Mouse (Mus musculus) heart, adult 9 months (tissue): ENCODE measurements around the gene Gm11634.
"Not testable (repeated sequence)": the region's sequence is repeated elsewhere in the genome, so short reads cannot be mapped to it uniquely, and the experiment has no call there.

Source experiments
- DNase-seq, 2 experiments: peaks; one replicate each; pipeline ENCODE4 v3.0.0; 2022; ENCODE audit warnings: low spot score in 2 of 2

The Gm11634 gene

GRCm38 (mm10) chr11:101616948-101617767, 18.1 kb upstream of the Gm11634 start:
- DNase-seq = no peak

- DNase-seq = no peak
These were observed 17.0 kb upstream of the Gm11634 start for GRCm38 (mm10) chr11:101616104-101616503.

- DNase-seq = no peak
These were observed 16.3 kb upstream of the Gm11634 start for GRCm38 (mm10) chr11:101615380-101615779.

GRCm38 (mm10) chr11:101614116-101614515, 15.1 kb upstream of the Gm11634 start:
- no peak for DNase-seq

GRCm38 (mm10) chr11:101613596-101613995, 14.5 kb upstream of the Gm11634 start:
- DNase-seq = no peak

- DNase-seq = no peak
These were observed 11.4 kb upstream of the Gm11634 start for GRCm38 (mm10) chr11:101610445-101610844.

- DNase-seq = not testable (repeated sequence)
These were observed 8.1 kb upstream of the Gm11634 start for GRCm38 (mm10) chr11:101607134-101607533.

- DNase-seq = peak; percentile 42 to 58
These were observed 5.7 kb upstream of the Gm11634 start for GRCm38 (mm10) chr11:101604531-101605453.

GRCm38 (mm10) chr11:101604116-101604515, 5.1 kb upstream of the Gm11634 start:
- no peak for DNase-seq

GRCm38 (mm10) chr11:101602491-101602890, 3.4 kb upstream of the Gm11634 start:
- no peak for DNase-seq

GRCm38 (mm10) chr11:101589989-101590624, 8.9 kb downstream of the Gm11634 start:
- no peak for DNase-seq

GRCm38 (mm10) chr11:101589444-101589843, 9.6 kb downstream of the Gm11634 start:
- peak in 1 of 2 experiments; percentile 37 for DNase-seq

- DNase-seq = no peak
These were observed 10.2 kb downstream of the Gm11634 start for GRCm38 (mm10) chr11:101588868-101589267.

- peak in 1 of 2 experiments; percentile 27 for DNase-seq
These were observed 11.4 kb downstream of the Gm11634 start for GRCm38 (mm10) chr11:101587676-101588075.

- no peak for DNase-seq
These were observed 13.3 kb downstream of the Gm11634 start for GRCm38 (mm10) chr11:101585805-101586204.

GRCm38 (mm10) chr11:101585031-101585430, 14.0 kb downstream of the Gm11634 start:
- DNase-seq = not testable (repeated sequence)

- no peak for DNase-seq
These were observed 15.9 kb downstream of the Gm11634 start for GRCm38 (mm10) chr11:101583205-101583604.

- peak; percentile 63 to 69 for DNase-seq
These were observed 16.7 kb downstream of the Gm11634 start, which contains the start of gene Tmem106a for GRCm38 (mm10) chr11:101582054-101583035. Gene Tmem106a, plus strand, starts transcription at chr11:101582242.

GRCm38 (mm10) chr11:101581081-101581764, 17.8 kb downstream of the Gm11634 start:
- DNase-seq = no peak

GRCm38 (mm10) chr11:101576116-101576515, 22.9 kb downstream of the Gm11634 start:
- no peak for DNase-seq
